Mouse (Mus musculus) embryonic facial prominence, embryonic 15.5 days (tissue): ENCODE data around the gene Acsf3. TPM values are rescaled to one million over a fixed set of nuclear protein-coding genes. Genes with fewer than 3 reads are reported as not detected.

Experiments
- ATAC-seq: fragments of 200-750 bp; cut with Nextera tagmentation; 2 replicates; pipeline ENCODE4 v1.8.0; 2017; ENCODE audit warnings: low read depth, moderate TSS enrichment; ENCODE audit not compliant: insufficient number of reproducible peaks, low FRiP score, low TSS enrichment
- H3K27ac ChIP-seq: fragments of 300-500 bp; sonication (generic); replicated peaks from 2 replicates; pipeline ENCODE4 v1.5.1; 2015; ENCODE audit warnings: mild to moderate bottlenecking, inconsistent platforms
- H3K27me3 ChIP-seq: fragments of 300-500 bp; sonication (generic); 2 replicates; pipeline ENCODE4 v1.6.1; 2015; ENCODE audit warnings: inconsistent platforms
- H3K36me3 ChIP-seq: fragments of 300-500 bp; sonication (generic); 2 replicates; pipeline ENCODE4 v1.6.1; 2015; ENCODE audit warnings: mild to moderate bottlenecking, inconsistent platforms
- H3K4me1 ChIP-seq: fragments of 300-500 bp; sonication (generic); 2 replicates; pipeline ENCODE4 v1.6.1; 2015; ENCODE audit warnings: inconsistent platforms
- H3K4me2 ChIP-seq: fragments of 300-500 bp; sonication (generic); replicated peaks from 2 replicates; pipeline ENCODE4 v1.6.1; 2015; ENCODE audit warnings: mild to moderate bottlenecking, inconsistent platforms
- H3K4me3 ChIP-seq: fragments of 300-500 bp; sonication (generic); replicated peaks from 2 replicates; pipeline ENCODE4 v1.5.1; 2015; ENCODE audit warnings: mild to moderate bottlenecking, inconsistent platforms
- H3K9ac ChIP-seq: fragments of 300-500 bp; sonication (generic); 2 replicates; pipeline ENCODE4 v1.6.1; 2015; ENCODE audit warnings: inconsistent platforms
- H3K9me3 ChIP-seq: fragments of 300-500 bp; sonication (generic); replicated peaks from 2 replicates; pipeline ENCODE4 v1.6.1; 2016; ENCODE audit warnings: inconsistent platforms
- WGBS: fragments of 180-500 bp; shearing (Covaris S2); methylation state at CpG from one replicate; pipeline ENCODE4 v1.1.7; 2015; 5-methylcytosine and 5-hydroxymethylcytosine counted together
- polyA plus RNA-seq: library from polyadenylated mRNA; unstranded; fragments of >200 nt; fragmentation: Nextera tagmentation; extraction: Ambion mirVana; gene quantifications from 2 replicates; pipeline ENCODE4 v1.2.1, GENCODE M21; 2015

The Acsf3 gene
- polyA plus RNA-seq, 1 experiment from 2014 or later: 17.2 TPM

GRCm38 (mm10) chr8:122742471-122742870 is 32.8 kb upstream of the Acsf3 start:
- Histone ChIP-seq H3K4me3 (no peak overlapping the region), H3K36me3 (no peaks in the 10 kb centered on the region), H3K27ac (peak overlapping the region; percentile 51; the same call in 1 of the 2 replicates), H3K4me1 (peaks cover 53% of the 10 kb centered on the region), H3K4me2 (no peak overlapping the region; the same call in 1 of the 2 replicates), H3K9me3 (no peaks in the 10 kb centered on the region), H3K27me3 (peaks cover 44% of the 10 kb centered on the region), H3K9ac (no peak overlapping the region)
- ATAC-seq: no peak
- 10% methylated on average over 19 of the region's 19 CpGs for WGBS

GRCm38 (mm10) chr8:122745022-122745749 is 30.1 kb upstream of the Acsf3 start:
- Histone ChIP-seq H3K27ac (peak overlapping the region; percentile 82), H3K9ac (no peak overlapping the region), H3K36me3 (no peaks in the 10 kb centered on the region), H3K27me3 (peaks cover 40% of the 10 kb centered on the region), H3K4me1 (peaks cover 59% of the 10 kb centered on the region), H3K9me3 (no peaks in the 10 kb centered on the region), H3K4me2 (peak overlapping the region; percentile 34), H3K4me3 (no peak overlapping the region)
- WGBS: 35% methylated on average over 17 of the region's 17 CpGs
- no peak for ATAC-seq

DNA sequence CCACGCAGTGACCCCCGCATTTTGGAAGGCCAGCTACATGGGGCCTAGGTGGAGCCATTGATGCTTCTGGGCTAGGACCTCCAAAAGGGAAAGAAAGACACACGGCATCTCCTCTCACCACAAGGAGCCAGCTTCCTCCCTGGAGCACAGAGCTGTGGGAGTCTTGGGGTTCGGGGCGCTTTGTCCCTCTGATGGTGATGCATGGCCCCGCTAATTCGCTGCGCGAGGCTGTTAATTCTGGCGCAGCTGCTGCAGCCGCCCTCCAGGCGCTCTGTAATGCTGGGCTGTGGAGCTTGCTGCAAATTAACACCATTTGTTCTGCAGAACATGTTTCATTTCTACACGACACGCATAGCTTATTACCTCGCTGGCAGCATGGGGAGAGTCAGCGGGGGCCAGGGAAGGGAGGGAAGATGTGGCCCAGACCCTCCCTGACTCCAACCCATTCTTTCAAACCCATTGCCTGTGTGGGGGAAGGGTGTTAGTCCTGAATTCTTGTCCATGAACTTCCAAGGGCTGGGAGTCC is 29.5 kb upstream of the Acsf3 start:
- Histone ChIP-seq H3K9me3 (no peaks in the 10 kb centered on the region), H3K4me3 (no peak overlapping the region), H3K9ac (no peak overlapping the region), H3K4me2 (peak overlapping the region; percentile 34), H3K27me3 (peaks cover 37% of the 10 kb centered on the region), H3K4me1 (peaks cover 59% of the 10 kb centered on the region), H3K27ac (peak overlapping the region; percentile 82), H3K36me3 (no peaks in the 10 kb centered on the region)
- peak; percentile 63; the same call in 1 of the 2 replicates for ATAC-seq
- WGBS: 8% methylated on average over 16 of the region's 16 CpGs

- H3K27me3 ChIP-seq: peaks cover 32% of the 10 kb centered on the region
- no peaks in the 10 kb centered on the region for H3K36me3 ChIP-seq
- 0 out of 2 replicates have a peak, but pooled peaks have one; percentile 27 for ATAC-seq
- H3K4me2 ChIP-seq: peak overlapping the region; percentile 13; the same call in 1 of the 2 replicates
- WGBS: 40% methylated on average over 7 of the region's 7 CpGs
- no peak overlapping the region for H3K4me3 ChIP-seq
- H3K9ac ChIP-seq: no peak overlapping the region
- peak overlapping the region; percentile 82 for H3K27ac ChIP-seq
- no peaks in the 10 kb centered on the region for H3K9me3 ChIP-seq
- peaks cover 66% of the 10 kb centered on the region for H3K4me1 ChIP-seq
Measured at GRCm38 (mm10) chr8:122746439-122746838, 28.8 kb upstream of the Acsf3 start.

GRCm38 (mm10) chr8:122747825-122748224 is 27.5 kb upstream of the Acsf3 start:
- Histone ChIP-seq H3K9me3 (no peaks in the 10 kb centered on the region), H3K36me3 (no peaks in the 10 kb centered on the region), H3K4me1 (peaks cover 54% of the 10 kb centered on the region), H3K27me3 (peaks cover 27% of the 10 kb centered on the region), H3K9ac (no peak overlapping the region), H3K4me2 (no peak overlapping the region), H3K27ac (no peak overlapping the region), H3K4me3 (no peak overlapping the region)
- ATAC-seq: no peak
- 86% methylated on average over 1 of the region's 1 CpGs for WGBS

- no peak overlapping the region for H3K4me2 ChIP-seq
- H3K4me1 ChIP-seq: peaks cover 47% of the 10 kb centered on the region
- no peak for ATAC-seq
- WGBS: 42% methylated on average over 6 of the region's 6 CpGs
- no peaks in the 10 kb centered on the region for H3K9me3 ChIP-seq
- H3K27ac ChIP-seq: 0 out of 2 replicates have a peak overlapping the region, but pooled peaks have one; percentile 3
- H3K27me3 ChIP-seq: peaks cover 21% of the 10 kb centered on the region
- H3K36me3 ChIP-seq: no peaks in the 10 kb centered on the region
- no peak overlapping the region for H3K4me3 ChIP-seq
- H3K9ac ChIP-seq: no peak overlapping the region
Measured at GRCm38 (mm10) chr8:122749333-122749958, 25.8 kb upstream of the Acsf3 start.

DNA sequence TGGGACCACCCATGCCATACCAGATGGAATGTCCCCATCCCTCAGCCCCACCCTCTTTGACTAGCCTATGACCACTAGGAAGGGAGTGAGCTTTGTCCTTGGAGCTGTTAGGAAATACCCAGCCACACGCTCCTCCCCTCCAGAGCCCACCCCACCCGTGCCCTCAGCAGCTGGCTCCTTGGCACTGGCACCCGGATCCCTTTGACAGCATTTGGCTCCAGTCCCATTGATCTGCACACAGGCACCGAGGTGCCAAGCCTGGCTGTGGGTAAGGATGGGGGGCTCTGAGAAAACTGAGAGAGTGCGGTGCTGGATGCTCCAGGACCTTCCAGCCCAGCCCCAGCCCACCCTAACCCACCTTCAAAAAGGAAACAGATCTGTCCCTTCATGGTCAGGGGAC is 23.9 kb upstream of the Acsf3 start:
- H3K27ac ChIP-seq: no peak overlapping the region
- no peak overlapping the region for H3K4me2 ChIP-seq
- no peak for ATAC-seq
- no peak overlapping the region for H3K9ac ChIP-seq
- H3K36me3 ChIP-seq: no peaks in the 10 kb centered on the region
- peaks cover 29% of the 10 kb centered on the region for H3K4me1 ChIP-seq
- H3K9me3 ChIP-seq: no peaks in the 10 kb centered on the region
- peaks cover 4% of the 10 kb centered on the region; the same call in 1 of the 2 replicates for H3K27me3 ChIP-seq
- 54% methylated on average over 5 of the region's 5 CpGs for WGBS
- H3K4me3 ChIP-seq: no peak overlapping the region

DNA sequence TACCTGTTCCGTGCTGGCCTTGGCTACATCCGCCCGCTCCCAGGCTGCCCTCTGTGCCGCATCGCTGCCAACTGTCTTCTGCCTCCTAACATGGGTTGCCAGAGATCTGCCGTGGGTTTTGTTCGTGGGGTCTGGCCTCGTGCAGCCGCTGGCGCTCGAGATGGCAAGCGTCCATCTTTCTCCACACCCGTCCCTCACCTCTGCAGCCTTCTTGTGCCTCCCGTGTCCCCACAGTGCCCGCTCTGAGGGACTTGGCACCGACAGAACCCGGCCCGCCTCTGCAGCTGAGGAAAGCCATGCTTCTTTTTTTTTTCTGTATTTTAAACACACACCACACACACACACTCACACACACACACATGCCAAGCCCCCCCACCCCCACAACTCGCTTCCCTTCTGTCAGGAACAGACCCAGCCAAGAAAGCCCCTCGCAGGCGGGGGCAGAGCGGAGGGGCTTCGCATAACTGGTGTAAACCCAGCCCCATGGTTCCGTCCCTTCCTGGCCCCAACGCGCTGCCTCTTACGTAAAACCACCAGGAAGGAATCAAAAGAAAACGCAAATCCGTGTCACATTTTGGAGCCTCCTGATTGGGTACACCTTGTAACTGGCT is 23.1 kb upstream of the Acsf3 start:
- 78% methylated on average over 29 of the region's 29 CpGs for WGBS
- peaks cover 22% of the 10 kb centered on the region; the same call in 1 of the 2 replicates for H3K4me1 ChIP-seq

DNA sequence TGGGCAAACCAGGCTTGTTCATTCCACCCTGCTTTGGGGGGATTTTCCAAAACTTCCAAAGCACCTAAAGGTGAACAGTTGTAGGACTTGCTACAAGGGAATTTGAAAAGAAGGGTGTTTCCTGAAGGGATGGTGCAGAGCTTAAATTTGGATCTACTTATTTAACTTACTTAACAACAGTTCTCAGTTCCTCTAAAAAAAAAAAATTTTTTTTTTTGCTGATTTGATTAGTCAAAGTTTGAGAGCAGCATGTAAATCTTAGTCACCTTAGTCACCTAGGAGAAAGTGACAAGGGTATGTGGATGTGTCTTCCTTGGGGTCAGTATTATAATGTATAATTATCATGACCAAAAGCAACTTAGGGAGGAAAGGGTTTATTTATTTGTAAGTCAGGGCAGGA is 16.7 kb upstream of the Acsf3 start:
- H3K27ac ChIP-seq: no peak overlapping the region
- no peak for ATAC-seq

More for the DNA sequence above, 23.1 kb upstream of the Acsf3 start:
- no peak for ATAC-seq
- H3K27ac ChIP-seq: no peak overlapping the region
- no peak overlapping the region for H3K4me2 ChIP-seq
- H3K9ac ChIP-seq: no peak overlapping the region
- no peak overlapping the region for H3K4me3 ChIP-seq
- H3K27me3 ChIP-seq: peaks cover 4% of the 10 kb centered on the region; the same call in 1 of the 2 replicates
- H3K9me3 ChIP-seq: no peaks in the 10 kb centered on the region
- no peaks in the 10 kb centered on the region for H3K36me3 ChIP-seq

GRCm38 (mm10) chr8:122760116-122760515 is 15.2 kb upstream of the Acsf3 start:
- H3K4me2 ChIP-seq: no peak overlapping the region
- 69% methylated on average over 7 of the region's 7 CpGs for WGBS
- H3K27me3 ChIP-seq: peaks cover 8% of the 10 kb centered on the region
- H3K4me3 ChIP-seq: no peak overlapping the region
- no peak for ATAC-seq
- no peak overlapping the region for H3K9ac ChIP-seq
- no peak overlapping the region for H3K27ac ChIP-seq
- H3K36me3 ChIP-seq: no peaks in the 10 kb centered on the region
- no peaks in the 10 kb centered on the region for H3K9me3 ChIP-seq
- H3K4me1 ChIP-seq: peaks cover 5% of the 10 kb centered on the region; the same call in 1 of the 2 replicates

More for the DNA sequence above, 16.7 kb upstream of the Acsf3 start:
- Histone ChIP-seq H3K4me2 (no peak overlapping the region), H3K36me3 (no peaks in the 10 kb centered on the region), H3K4me3 (no peak overlapping the region), H3K9me3 (no peaks in the 10 kb centered on the region), H3K9ac (no peak overlapping the region), H3K4me1 (peaks cover 5% of the 10 kb centered on the region; the same call in 1 of the 2 replicates), H3K27me3 (peaks cover 10% of the 10 kb centered on the region)

- Histone ChIP-seq H3K4me2 (no peak overlapping the region), H3K27ac (no peak overlapping the region), H3K4me1 (peaks cover 5% of the 10 kb centered on the region; the same call in 1 of the 2 replicates), H3K27me3 (peaks cover 12% of the 10 kb centered on the region), H3K9ac (no peak overlapping the region), H3K9me3 (no peaks in the 10 kb centered on the region), H3K36me3 (no peaks in the 10 kb centered on the region), H3K4me3 (no peak overlapping the region)
- 71% methylated on average over 6 of the region's 6 CpGs for WGBS
- ATAC-seq: no peak
Measured at GRCm38 (mm10) chr8:122761109-122761508, 14.2 kb upstream of the Acsf3 start.
